Mouse (Mus musculus): ENCODE data around the gene Crebrf. TPM values are rescaled to one million over a fixed set of nuclear protein-coding genes. Genes with fewer than 3 reads are reported as not detected.

Gene Crebrf
- polyA plus RNA-seq, 1 experiment from 2014 or later: 4.6 TPM

- H3K4me2 ChIP-seq: no peak overlapping the region
- no peak for ATAC-seq (replicated peaks; ENCODE audit: insufficient number of reproducible peaks, low FRiP score, low TSS enrichment)
- 83% methylated on average over 11 of the region's 11 CpGs for WGBS (ENCODE audit: insufficient replicate concordance)
Measured at GRCm38 (mm10) chr17:26790269-26791214, 75.1 kb downstream of the Crebrf start.

GRCm38 (mm10) chr17:26791580-26791979 is 76.1 kb downstream of the Crebrf start:
- Histone ChIP-seq H3K9me3 (replicated peaks; ENCODE audit: control insufficient read depth, low read length) (no peaks in the 10 kb centered on the region), H3K4me2 (no peak overlapping the region), H3K4me3 (ENCODE audit: low read depth, low read length) (no peak overlapping the region), H3K4me1 (ENCODE audit: control insufficient read depth, insufficient read depth, low read length) (peaks cover 7% of the 10 kb centered on the region), H3K36me3 (ENCODE audit: control insufficient read depth, insufficient read depth, low read length) (peaks cover 20% of the 10 kb centered on the region), H3K27me3 (ENCODE audit: control insufficient read depth, insufficient read depth, low read length) (no peaks in the 10 kb centered on the region), H3K9ac (ENCODE audit: low read depth, low read length) (no peak overlapping the region), H3K27ac (ENCODE audit: low read depth, low read length) (no peak overlapping the region)
- ATAC-seq (replicated peaks; ENCODE audit: insufficient number of reproducible peaks, low FRiP score, low TSS enrichment): no peak
- 80% methylated on average over 7 of the region's 7 CpGs for WGBS (ENCODE audit: insufficient replicate concordance)

More at GRCm38 (mm10) chr17:26790269-26791214, 75.1 kb downstream of the Crebrf start:
- no peaks in the 10 kb centered on the region for H3K27me3 ChIP-seq (ENCODE audit: control insufficient read depth, insufficient read depth, low read length)
- peaks cover 7% of the 10 kb centered on the region for H3K4me1 ChIP-seq (ENCODE audit: control insufficient read depth, insufficient read depth, low read length)
- no peak overlapping the region for H3K9ac ChIP-seq (ENCODE audit: low read depth, low read length)
- no peak overlapping the region for H3K4me3 ChIP-seq (ENCODE audit: low read depth, low read length)
- no peak overlapping the region for H3K27ac ChIP-seq (ENCODE audit: low read depth, low read length)
- peaks cover 21% of the 10 kb centered on the region for H3K36me3 ChIP-seq (ENCODE audit: control insufficient read depth, insufficient read depth, low read length)
- H3K9me3 ChIP-seq (replicated peaks; ENCODE audit: control insufficient read depth, low read length): no peaks in the 10 kb centered on the region

GRCm38 (mm10) chr17:26792096-26792495 is 76.6 kb downstream of the Crebrf start:
- H3K9me3 ChIP-seq (replicated peaks; ENCODE audit: control insufficient read depth, low read length): no peaks in the 10 kb centered on the region
- no peak overlapping the region for H3K4me2 ChIP-seq
- peaks cover 17% of the 10 kb centered on the region for H3K36me3 ChIP-seq (ENCODE audit: control insufficient read depth, insufficient read depth, low read length)
- 89% methylated on average over 15 of the region's 15 CpGs for WGBS (ENCODE audit: insufficient replicate concordance)
- no peak overlapping the region for H3K27ac ChIP-seq (ENCODE audit: low read depth, low read length)
- H3K4me1 ChIP-seq (ENCODE audit: control insufficient read depth, insufficient read depth, low read length): peaks cover 7% of the 10 kb centered on the region
- H3K27me3 ChIP-seq (ENCODE audit: control insufficient read depth, insufficient read depth, low read length): no peaks in the 10 kb centered on the region
- no peak overlapping the region for H3K4me3 ChIP-seq (ENCODE audit: low read depth, low read length)
- no peak overlapping the region for H3K9ac ChIP-seq (ENCODE audit: low read depth, low read length)
- no peak for ATAC-seq (replicated peaks; ENCODE audit: insufficient number of reproducible peaks, low FRiP score, low TSS enrichment)

- 73% methylated on average over 5 of the region's 5 CpGs for WGBS (ENCODE audit: insufficient replicate concordance)
- H3K4me3 ChIP-seq (ENCODE audit: low read depth, low read length): no peak overlapping the region
- H3K36me3 ChIP-seq (ENCODE audit: control insufficient read depth, insufficient read depth, low read length): peaks cover 14% of the 10 kb centered on the region
- H3K9ac ChIP-seq (ENCODE audit: low read depth, low read length): no peak overlapping the region
- H3K9me3 ChIP-seq (replicated peaks; ENCODE audit: control insufficient read depth, low read length): no peaks in the 10 kb centered on the region
- H3K27me3 ChIP-seq (ENCODE audit: control insufficient read depth, insufficient read depth, low read length): no peaks in the 10 kb centered on the region
- H3K27ac ChIP-seq (ENCODE audit: low read depth, low read length): no peak overlapping the region
- no peak overlapping the region for H3K4me2 ChIP-seq
- ATAC-seq (replicated peaks; ENCODE audit: insufficient number of reproducible peaks, low FRiP score, low TSS enrichment): no peak
- peaks cover 11% of the 10 kb centered on the region for H3K4me1 ChIP-seq (ENCODE audit: control insufficient read depth, insufficient read depth, low read length)
Measured at GRCm38 (mm10) chr17:26793068-26793765, 77.8 kb downstream of the Crebrf start.

GRCm38 (mm10) chr17:26794744-26795143 is 79.3 kb downstream of the Crebrf start:
- Histone ChIP-seq H3K27me3 (ENCODE audit: control insufficient read depth, insufficient read depth, low read length) (no peaks in the 10 kb centered on the region), H3K4me2 (no peak overlapping the region), H3K9ac (ENCODE audit: low read depth, low read length) (no peak overlapping the region), H3K27ac (ENCODE audit: low read depth, low read length) (no peak overlapping the region), H3K36me3 (ENCODE audit: control insufficient read depth, insufficient read depth, low read length) (peaks cover 5% of the 10 kb centered on the region), H3K4me1 (ENCODE audit: control insufficient read depth, insufficient read depth, low read length) (peaks cover 11% of the 10 kb centered on the region), H3K9me3 (replicated peaks; ENCODE audit: control insufficient read depth, low read length) (no peaks in the 10 kb centered on the region), H3K4me3 (ENCODE audit: low read depth, low read length) (no peak overlapping the region)
- WGBS (ENCODE audit: insufficient replicate concordance): 13% methylated on average over 3 of the region's 3 CpGs
- no peak for ATAC-seq (replicated peaks; ENCODE audit: insufficient number of reproducible peaks, low FRiP score, low TSS enrichment)

GRCm38 (mm10) chr17:26795386-26795785 is 79.9 kb downstream of the Crebrf start:
- peaks cover 11% of the 10 kb centered on the region for H3K4me1 ChIP-seq (ENCODE audit: control insufficient read depth, insufficient read depth, low read length)
- H3K27ac ChIP-seq (ENCODE audit: low read depth, low read length): no peak overlapping the region
- 62% methylated on average over 7 of the region's 7 CpGs for WGBS (ENCODE audit: insufficient replicate concordance)
- peaks cover 5% of the 10 kb centered on the region; the same call in 1 of the 2 replicates for H3K36me3 ChIP-seq (ENCODE audit: control insufficient read depth, insufficient read depth, low read length)
- no peaks in the 10 kb centered on the region for H3K27me3 ChIP-seq (ENCODE audit: control insufficient read depth, insufficient read depth, low read length)
- H3K9ac ChIP-seq (ENCODE audit: low read depth, low read length): no peak overlapping the region
- H3K4me3 ChIP-seq (ENCODE audit: low read depth, low read length): no peak overlapping the region
- H3K9me3 ChIP-seq (replicated peaks; ENCODE audit: control insufficient read depth, low read length): no peaks in the 10 kb centered on the region
- no peak for ATAC-seq (replicated peaks; ENCODE audit: insufficient number of reproducible peaks, low FRiP score, low TSS enrichment)
- no peak overlapping the region for H3K4me2 ChIP-seq

- ATAC-seq (replicated peaks; ENCODE audit: insufficient number of reproducible peaks, low FRiP score, low TSS enrichment): no peak
- Histone ChIP-seq H3K4me3 (ENCODE audit: low read depth, low read length) (no peak overlapping the region), H3K27ac (ENCODE audit: low read depth, low read length) (peak overlapping the region; percentile 62)
Measured at GRCm38 (mm10) chr17:26797379-26798128, 82.1 kb downstream of the Crebrf start.

GRCm38 (mm10) chr17:26802886-26803285 is 87.4 kb downstream of the Crebrf start:
- 86% methylated on average over 3 of the region's 3 CpGs for WGBS (ENCODE audit: insufficient replicate concordance)
- Histone ChIP-seq H3K4me1 (ENCODE audit: control insufficient read depth, insufficient read depth, low read length) (no peaks in the 10 kb centered on the region), H3K36me3 (ENCODE audit: control insufficient read depth, insufficient read depth, low read length) (no peaks in the 10 kb centered on the region), H3K4me2 (no peak overlapping the region), H3K9me3 (replicated peaks; ENCODE audit: control insufficient read depth, low read length) (no peaks in the 10 kb centered on the region), H3K4me3 (ENCODE audit: low read depth, low read length) (no peak overlapping the region), H3K9ac (ENCODE audit: low read depth, low read length) (no peak overlapping the region), H3K27me3 (ENCODE audit: control insufficient read depth, insufficient read depth, low read length) (no peaks in the 10 kb centered on the region), H3K27ac (ENCODE audit: low read depth, low read length) (no peak overlapping the region)
- no peak for ATAC-seq (replicated peaks; ENCODE audit: insufficient number of reproducible peaks, low FRiP score, low TSS enrichment)

More at GRCm38 (mm10) chr17:26797379-26798128, 82.1 kb downstream of the Crebrf start:
- Histone ChIP-seq H3K4me2 (peak overlapping the region; percentile 16; the same call in 1 of the 2 replicates), H3K9ac (ENCODE audit: low read depth, low read length) (no peak overlapping the region), H3K36me3 (ENCODE audit: control insufficient read depth, insufficient read depth, low read length) (no peaks in the 10 kb centered on the region; the same call in 1 of the 2 replicates), H3K4me1 (ENCODE audit: control insufficient read depth, insufficient read depth, low read length) (peaks cover 11% of the 10 kb centered on the region), H3K27me3 (ENCODE audit: control insufficient read depth, insufficient read depth, low read length) (no peaks in the 10 kb centered on the region), H3K9me3 (replicated peaks; ENCODE audit: control insufficient read depth, low read length) (no peaks in the 10 kb centered on the region)
- WGBS (ENCODE audit: insufficient replicate concordance): 35% methylated on average over 6 of the region's 6 CpGs

Data from heart, embryonic 11.5 days (tissue).